Mouse (Mus musculus): ENCODE results near the gene Tas1r3. TPM values are rescaled to one million over a fixed set of nuclear protein-coding genes. Genes with fewer than 3 reads are reported as not detected.

Gene Tas1r3
- polyA plus RNA-seq (2014; fragmentation: Illumina TruSeq; extraction: RNeasy Lipid Tissue Mini Kit (QIAGEN cat#74804); ENCODE audit: low read depth, low replicate concordance): 0.13 TPM

DNA sequence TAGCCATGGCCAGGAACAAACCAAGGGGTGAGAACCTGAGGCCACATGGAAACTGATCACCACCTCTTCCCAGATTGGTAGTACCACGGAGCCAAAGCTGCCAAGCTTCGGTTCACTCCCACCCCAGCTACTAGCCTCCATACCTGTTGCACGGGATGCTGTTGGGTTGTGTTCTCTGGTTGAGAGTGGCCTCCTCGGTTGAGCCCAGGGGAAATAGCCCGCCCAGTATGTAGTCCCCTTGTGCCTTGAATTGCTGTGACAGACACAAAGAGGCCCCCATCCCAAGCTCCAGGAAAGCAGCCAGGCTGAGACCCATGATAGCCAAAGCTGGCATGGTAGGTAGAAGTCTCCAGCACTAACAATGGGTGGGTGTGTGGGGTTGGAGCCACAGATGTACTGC, at the start of gene Tas1r3:
Gene Tas1r3 (minus strand): TSS at position 362 of the 400 bp plus-strand sequence.

DNA sequence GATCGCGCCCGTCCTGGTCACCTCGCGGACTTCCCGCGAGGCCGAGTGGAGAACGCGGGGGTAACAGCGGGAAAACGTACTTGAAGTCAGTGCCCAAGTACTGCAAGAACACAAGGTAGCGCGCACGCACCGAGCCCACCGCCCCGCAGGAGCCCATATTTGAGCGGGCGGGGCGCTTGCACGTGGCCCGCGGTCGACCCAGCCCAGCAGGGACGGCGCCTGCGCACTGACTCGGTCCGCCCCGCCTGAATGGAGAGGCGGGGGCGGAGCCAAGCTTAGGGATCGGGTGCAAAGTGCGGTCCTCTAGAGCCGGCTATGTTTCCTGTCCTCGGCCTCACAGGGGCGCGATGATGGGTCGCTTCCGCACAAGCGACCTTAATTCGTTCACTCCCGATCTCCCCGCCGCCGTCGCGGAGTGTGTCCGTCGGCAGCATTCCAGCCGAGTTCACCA, 28.4 kb upstream of the Tas1r3 start, which contains the start of the genes Pusl1 and Acap3:
Gene Pusl1 (minus strand): TSS at position 231 of the 451 bp plus-strand sequence.
Gene Acap3 (plus strand): TSS at position 272 of the 451 bp plus-strand sequence.

DNA sequence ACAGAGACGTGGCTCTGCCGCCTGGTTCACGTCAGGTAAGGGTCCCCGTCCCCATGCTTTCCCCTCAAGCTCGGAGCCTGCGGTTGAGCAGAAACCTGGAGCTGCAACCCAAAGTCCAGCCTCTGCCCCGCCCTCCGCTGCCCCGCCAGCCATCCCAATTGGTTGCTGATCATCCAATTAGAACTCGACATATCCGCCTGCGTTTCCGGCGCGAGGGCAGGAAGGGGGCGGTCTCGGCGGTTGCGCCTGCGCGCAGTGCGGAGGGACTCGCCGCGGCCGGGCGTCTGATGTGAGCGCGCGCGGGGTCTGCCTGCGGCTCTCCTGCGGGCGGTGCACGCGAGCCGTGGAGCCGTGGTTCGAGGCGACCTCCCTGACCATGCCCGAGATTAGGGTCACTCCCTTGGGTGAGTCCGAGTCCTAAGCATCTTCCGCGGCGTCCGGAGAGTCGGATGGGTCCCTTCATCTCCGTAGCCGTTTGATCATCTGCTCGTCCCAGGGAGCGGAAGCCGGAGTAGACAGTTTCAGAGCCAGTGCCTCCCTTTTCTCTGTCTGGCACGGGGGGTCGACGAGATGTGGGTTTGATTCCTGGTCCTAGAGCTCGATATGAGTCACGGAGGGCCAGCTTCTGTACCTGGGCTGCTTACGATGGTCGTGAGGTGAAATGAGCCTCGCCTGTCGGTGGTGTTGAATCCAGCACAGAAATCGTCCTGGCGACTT, 6.3 kb upstream of the Tas1r3 start, which contains the start of the genes Cptp and Ints11:
Gene Cptp (minus strand): TSS at position 124 of the 717 bp plus-strand sequence.
Gene Ints11 (plus strand): TSS at position 230 of the 717 bp plus-strand sequence.

DNA sequence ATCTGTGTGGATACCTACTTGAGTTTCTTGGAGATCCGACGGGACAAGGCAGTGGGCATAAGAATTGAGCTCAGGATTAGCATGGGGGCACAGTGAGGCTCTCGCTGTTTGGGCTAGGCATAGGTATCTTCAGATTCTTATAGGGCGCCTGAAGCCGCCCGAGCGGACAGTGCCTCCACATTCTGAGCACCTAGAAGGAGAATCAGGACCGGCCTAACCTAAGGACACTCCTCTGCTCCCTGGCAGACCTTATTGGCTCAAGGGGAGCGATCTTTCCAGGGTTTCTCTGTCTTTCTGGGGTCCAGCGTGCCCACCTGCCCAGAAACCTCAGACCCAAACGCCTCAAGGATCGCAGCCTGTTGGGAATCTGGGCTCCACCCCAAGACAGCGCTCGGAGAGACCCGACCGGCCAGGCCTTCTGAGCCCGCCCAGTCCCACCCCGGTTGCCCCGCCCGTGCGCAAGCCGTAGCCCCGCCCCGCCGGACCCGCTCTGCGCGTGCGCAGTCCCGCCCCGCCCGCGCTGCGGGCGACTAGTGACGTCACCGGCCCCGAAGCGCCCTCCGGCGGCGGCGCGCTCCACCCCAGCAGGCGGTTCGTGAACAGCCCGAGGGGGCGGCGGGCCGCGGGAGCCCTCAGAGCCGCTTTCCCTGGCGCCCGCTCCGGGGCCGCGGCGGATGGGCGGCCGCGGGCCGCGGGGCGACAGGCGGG, 16.1 kb downstream of the Tas1r3 start, which contains the start of gene Dvl1:
Gene Dvl1 (plus strand): TSS at position 532 of the 708 bp plus-strand sequence.

DNA sequence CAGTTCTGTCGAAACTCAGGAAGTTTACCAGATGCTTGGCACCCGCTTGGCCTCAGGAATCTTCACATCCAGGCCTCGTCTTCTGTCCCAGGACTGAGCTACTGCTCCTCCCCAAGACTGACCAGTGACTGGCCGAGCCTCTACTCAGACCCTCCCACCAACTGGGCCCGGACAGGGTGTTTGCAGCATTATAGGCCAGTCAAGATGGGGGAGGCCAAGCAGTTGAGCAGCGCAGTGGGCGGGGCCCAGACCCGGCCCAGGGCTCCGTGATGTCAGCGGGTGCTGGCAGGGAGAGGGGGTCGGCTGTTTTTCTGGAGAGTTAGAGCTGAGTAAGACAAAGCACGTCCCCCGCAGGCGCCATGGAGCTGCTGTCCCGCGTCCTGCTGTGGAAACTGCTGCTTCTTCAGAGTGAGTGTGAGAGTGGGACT, 23.7 kb downstream of the Tas1r3 start, which contains the start of gene Mxra8:
Gene Mxra8 (plus strand): TSS at position 198 of the 428 bp plus-strand sequence.

DNA sequence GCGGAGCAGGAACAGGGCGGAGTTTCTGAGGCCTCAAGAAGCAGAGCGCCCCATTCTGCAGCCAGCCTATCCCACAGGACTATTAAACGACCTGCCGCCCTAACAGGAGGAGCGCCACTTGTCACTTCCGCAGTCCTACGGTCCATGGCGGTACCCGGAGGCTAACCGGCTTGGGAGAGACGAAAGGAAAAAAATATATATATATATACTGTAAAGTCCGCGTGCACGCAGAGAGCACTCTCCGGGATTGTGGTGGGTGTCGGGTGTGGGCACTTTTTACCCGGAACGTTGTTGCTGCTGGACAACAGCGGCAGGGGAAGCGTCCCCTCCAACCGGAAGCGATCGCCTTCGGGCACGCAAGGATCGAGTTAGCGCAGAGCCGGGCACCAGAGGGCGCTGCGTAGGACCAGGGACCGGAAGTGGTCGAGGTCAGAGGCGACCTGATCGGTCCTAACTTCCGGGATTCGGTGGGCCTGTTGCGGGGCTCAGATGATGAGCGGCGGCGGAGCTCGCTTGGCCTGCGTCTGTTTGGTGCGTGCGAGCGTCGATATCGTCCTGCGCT, 31.9 kb downstream of the Tas1r3 start, which contains the start of gene Aurkaip1:
Gene Aurkaip1 (plus strand): TSS at position 68 of the 562 bp plus-strand sequence.

DNA sequence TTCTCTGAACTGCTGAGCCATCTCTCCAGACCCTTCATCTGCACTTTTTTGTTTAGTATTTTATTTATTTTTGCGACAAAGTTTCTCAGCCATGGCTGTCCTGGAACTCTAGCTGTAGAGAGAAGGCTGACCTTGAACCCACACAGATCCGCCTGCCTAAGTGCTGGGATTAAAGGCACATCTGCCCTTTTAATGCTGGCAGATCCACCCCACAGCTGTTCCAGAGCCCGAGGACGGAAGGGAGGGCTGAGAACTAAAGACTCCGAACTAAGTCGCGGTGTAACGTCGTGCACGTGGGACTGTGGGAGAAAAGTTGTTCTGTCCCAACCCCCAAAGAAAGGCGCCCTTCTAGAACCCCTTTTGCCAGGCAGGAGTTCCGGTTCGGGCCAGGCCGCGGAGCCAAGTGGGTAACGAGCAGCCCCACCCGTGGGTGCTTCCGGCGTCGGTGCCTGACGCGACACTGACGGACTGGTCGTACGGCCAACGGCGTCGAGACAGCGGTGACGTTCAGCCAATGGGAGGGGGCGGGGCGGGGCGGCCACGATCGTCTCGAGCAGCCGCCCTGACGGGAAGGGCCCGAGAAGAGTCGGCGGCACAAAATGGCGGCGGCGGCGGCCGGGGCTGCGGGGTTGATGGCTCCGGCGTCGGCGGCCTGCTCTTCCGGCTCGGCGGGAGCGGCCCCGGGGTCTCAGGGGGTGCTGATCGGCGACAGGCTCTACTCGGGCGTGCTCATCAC, 51.1 kb downstream of the Tas1r3 start, which contains the start of gene Ccnl2:
Gene Ccnl2 (plus strand): TSS at position 561 of the 736 bp plus-strand sequence.

Other genes with a start within 250 kb of the Tas1r3 start
- 70.4 TPM for gene Cdk11b, start 238.5 kb downstream of the Tas1r3 start, polyA plus RNA-seq (2014; fragmentation: Illumina TruSeq; extraction: RNeasy Lipid Tissue Mini Kit (QIAGEN cat#74804); ENCODE audit: low read depth, low replicate concordance)
- not detected for gene Gm10563, start 218.0 kb downstream of the Tas1r3 start, polyA plus RNA-seq (2014; fragmentation: Illumina TruSeq; extraction: RNeasy Lipid Tissue Mini Kit (QIAGEN cat#74804); ENCODE audit: low read depth, low replicate concordance)
- 0.54 TPM for gene Mmp23, start 210.0 kb downstream of the Tas1r3 start, polyA plus RNA-seq (2014; fragmentation: Illumina TruSeq; extraction: RNeasy Lipid Tissue Mini Kit (QIAGEN cat#74804); ENCODE audit: low read depth, low replicate concordance)
- gene Mib2, start 194.2 kb downstream of the Tas1r3 start, polyA plus RNA-seq (2014; fragmentation: Illumina TruSeq; extraction: RNeasy Lipid Tissue Mini Kit (QIAGEN cat#74804); ENCODE audit: low read depth, low replicate concordance): 1.3 TPM
- gene Fndc10, start 169.0 kb downstream of the Tas1r3 start, polyA plus RNA-seq (2014; fragmentation: Illumina TruSeq; extraction: RNeasy Lipid Tissue Mini Kit (QIAGEN cat#74804); ENCODE audit: low read depth, low replicate concordance): not detected
- 110 TPM for gene Ssu72, start 158.6 kb downstream of the Tas1r3 start, polyA plus RNA-seq (2014; fragmentation: Illumina TruSeq; extraction: RNeasy Lipid Tissue Mini Kit (QIAGEN cat#74804); ENCODE audit: low read depth, low replicate concordance)
- not detected for gene Tmem240, start 128.6 kb downstream of the Tas1r3 start, polyA plus RNA-seq (2014; fragmentation: Illumina TruSeq; extraction: RNeasy Lipid Tissue Mini Kit (QIAGEN cat#74804); ENCODE audit: low read depth, low replicate concordance)
- gene Atad3a, start 102.3 kb downstream of the Tas1r3 start, polyA plus RNA-seq (2014; fragmentation: Illumina TruSeq; extraction: RNeasy Lipid Tissue Mini Kit (QIAGEN cat#74804); ENCODE audit: low read depth, low replicate concordance): 5.1 TPM
- 0.63 TPM for gene Vwa1, start 88.7 kb downstream of the Tas1r3 start, polyA plus RNA-seq (2014; fragmentation: Illumina TruSeq; extraction: RNeasy Lipid Tissue Mini Kit (QIAGEN cat#74804); ENCODE audit: low read depth, low replicate concordance)
- gene Tmem88b, start 77.5 kb downstream of the Tas1r3 start, polyA plus RNA-seq (2014; fragmentation: Illumina TruSeq; extraction: RNeasy Lipid Tissue Mini Kit (QIAGEN cat#74804); ENCODE audit: low read depth, low replicate concordance): 0.98 TPM
- not detected for gene Ankrd65, start 72.9 kb downstream of the Tas1r3 start, polyA plus RNA-seq (2014; fragmentation: Illumina TruSeq; extraction: RNeasy Lipid Tissue Mini Kit (QIAGEN cat#74804); ENCODE audit: low read depth, low replicate concordance)
- gene Mrpl20, start 60.5 kb downstream of the Tas1r3 start, polyA plus RNA-seq (2014; fragmentation: Illumina TruSeq; extraction: RNeasy Lipid Tissue Mini Kit (QIAGEN cat#74804); ENCODE audit: low read depth, low replicate concordance): 39.1 TPM
- 177 TPM for gene Ccnl2, start 50.9 kb downstream of the Tas1r3 start, polyA plus RNA-seq (2014; fragmentation: Illumina TruSeq; extraction: RNeasy Lipid Tissue Mini Kit (QIAGEN cat#74804); ENCODE audit: low read depth, low replicate concordance)
- 4.8 TPM for gene Aurkaip1, start 32.1 kb downstream of the Tas1r3 start, polyA plus RNA-seq (2014; fragmentation: Illumina TruSeq; extraction: RNeasy Lipid Tissue Mini Kit (QIAGEN cat#74804); ENCODE audit: low read depth, low replicate concordance)
- gene Mxra8, start 23.7 kb downstream of the Tas1r3 start, polyA plus RNA-seq (2014; fragmentation: Illumina TruSeq; extraction: RNeasy Lipid Tissue Mini Kit (QIAGEN cat#74804); ENCODE audit: low read depth, low replicate concordance): 52.4 TPM
- 1.5 TPM for gene Dvl1, start 16.0 kb downstream of the Tas1r3 start, polyA plus RNA-seq (2014; fragmentation: Illumina TruSeq; extraction: RNeasy Lipid Tissue Mini Kit (QIAGEN cat#74804); ENCODE audit: low read depth, low replicate concordance)
- gene Cptp, start 6.1 kb upstream of the Tas1r3 start, polyA plus RNA-seq (2014; fragmentation: Illumina TruSeq; extraction: RNeasy Lipid Tissue Mini Kit (QIAGEN cat#74804); ENCODE audit: low read depth, low replicate concordance): 7.8 TPM
- 2.7 TPM for gene Ints11, start 6.2 kb upstream of the Tas1r3 start, polyA plus RNA-seq (2014; fragmentation: Illumina TruSeq; extraction: RNeasy Lipid Tissue Mini Kit (QIAGEN cat#74804); ENCODE audit: low read depth, low replicate concordance)
- 1.3 TPM for gene Pusl1, start 28.4 kb upstream of the Tas1r3 start, polyA plus RNA-seq (2014; fragmentation: Illumina TruSeq; extraction: RNeasy Lipid Tissue Mini Kit (QIAGEN cat#74804); ENCODE audit: low read depth, low replicate concordance)
- gene Acap3, start 28.5 kb upstream of the Tas1r3 start, polyA plus RNA-seq (2014; fragmentation: Illumina TruSeq; extraction: RNeasy Lipid Tissue Mini Kit (QIAGEN cat#74804); ENCODE audit: low read depth, low replicate concordance): 0.47 TPM
- gene Ube2j2, start 80.5 kb upstream of the Tas1r3 start, polyA plus RNA-seq (2014; fragmentation: Illumina TruSeq; extraction: RNeasy Lipid Tissue Mini Kit (QIAGEN cat#74804); ENCODE audit: low read depth, low replicate concordance): 117 TPM
- gene C1qtnf12, start 99.0 kb upstream of the Tas1r3 start, polyA plus RNA-seq (2014; fragmentation: Illumina TruSeq; extraction: RNeasy Lipid Tissue Mini Kit (QIAGEN cat#74804); ENCODE audit: low read depth, low replicate concordance): 3.3 TPM
- 6.1 TPM for gene B3galt6, start 129.3 kb upstream of the Tas1r3 start, polyA plus RNA-seq (2014; fragmentation: Illumina TruSeq; extraction: RNeasy Lipid Tissue Mini Kit (QIAGEN cat#74804); ENCODE audit: low read depth, low replicate concordance)
- 145 TPM for gene Sdf4, start 129.5 kb upstream of the Tas1r3 start, polyA plus RNA-seq (2014; fragmentation: Illumina TruSeq; extraction: RNeasy Lipid Tissue Mini Kit (QIAGEN cat#74804); ENCODE audit: low read depth, low replicate concordance)
- not detected for gene Tnfrsf4, start 150.5 kb upstream of the Tas1r3 start, polyA plus RNA-seq (2014; fragmentation: Illumina TruSeq; extraction: RNeasy Lipid Tissue Mini Kit (QIAGEN cat#74804); ENCODE audit: low read depth, low replicate concordance)
- gene Tnfrsf18, start 162.8 kb upstream of the Tas1r3 start, polyA plus RNA-seq (2014; fragmentation: Illumina TruSeq; extraction: RNeasy Lipid Tissue Mini Kit (QIAGEN cat#74804); ENCODE audit: low read depth, low replicate concordance): not detected
- gene Ttll10, start 196.1 kb upstream of the Tas1r3 start, polyA plus RNA-seq (2014; fragmentation: Illumina TruSeq; extraction: RNeasy Lipid Tissue Mini Kit (QIAGEN cat#74804); ENCODE audit: low read depth, low replicate concordance): 2.5 TPM
- 3.6 TPM for gene 9430015G10Rik, start 246.6 kb upstream of the Tas1r3 start, polyA plus RNA-seq (2014; fragmentation: Illumina TruSeq; extraction: RNeasy Lipid Tissue Mini Kit (QIAGEN cat#74804); ENCODE audit: low read depth, low replicate concordance)